Mouse (Mus musculus): ENCODE results near the gene Rab31.

- TF ChIP-seq CTCF (IDR thresholded peaks at IDR 0.05; ENCODE audit: low read depth) (no peak), EP300 (IDR thresholded peaks at IDR 0.05; ENCODE audit: low read depth) (no peak)
Observed at GRCm38 (mm10) chr17:65679806-65680446, 92.6 kb downstream of the Rab31 start.
